Mouse (Mus musculus) lung, embryonic 16.5 days (tissue): ENCODE measurements at regions not wholly inside any gene's neighbourhood (a gene's known extent, or its start where the extent isn't known, plus 50 kb on each side); places are given as distances from the start of the nearest gene placed in this dataset.
"Not testable (repeated sequence)": the region's sequence is repeated elsewhere in the genome, so short reads cannot be mapped to it uniquely, and the experiment has no call there.

ENCODE experiments used
- ATAC-seq: fragments of 200-750 bp; cut with Nextera tagmentation; 2 replicates; pipeline ENCODE4 v1.8.0; 2017; ENCODE audit warnings: low read depth, mild to moderate bottlenecking, moderate library complexity
- H3K27ac ChIP-seq: fragments of 300-500 bp; sonication (generic); 2 replicates; pipeline ENCODE4 v1.5.1; 2014; ENCODE audit warnings: mild to moderate bottlenecking, control low read depth, low read length
- H3K27me3 ChIP-seq: fragments of 300-500 bp; sonication (generic); 2 replicates; pipeline ENCODE4 v1.6.1; 2014; ENCODE audit warnings: low read depth, low read length, mixed read lengths; ENCODE audit not compliant: control insufficient read depth, insufficient read depth
- H3K36me3 ChIP-seq: fragments of 300-500 bp; sonication (generic); 2 replicates; pipeline ENCODE4 v1.6.1; 2014; ENCODE audit warnings: low read length; ENCODE audit not compliant: control insufficient read depth, insufficient read depth
- H3K4me1 ChIP-seq: fragments of 300-500 bp; sonication (generic); replicated peaks from 2 replicates; pipeline ENCODE4 v1.6.1; 2014; ENCODE audit warnings: low read length, mixed read lengths; ENCODE audit not compliant: control insufficient read depth, insufficient read depth
- H3K4me2 ChIP-seq: fragments of 300-500 bp; sonication (generic); 2 replicates; pipeline ENCODE4 v1.6.1; 2014; ENCODE audit warnings: low read depth, low read length, control low read depth
- H3K4me3 ChIP-seq: fragments of 300-500 bp; sonication (generic); 2 replicates; pipeline ENCODE4 v1.5.1; 2014; ENCODE audit warnings: mild to moderate bottlenecking, low read length, control low read depth
- H3K9ac ChIP-seq: fragments of 300-500 bp; sonication (generic); 2 replicates; pipeline ENCODE4 v1.6.1; 2014; ENCODE audit warnings: low read length, control low read depth
- H3K9me3 ChIP-seq: fragments of 300-500 bp; sonication (generic); 2 replicates; pipeline ENCODE4 v1.6.1; 2016; ENCODE audit warnings: low read length; ENCODE audit not compliant: control insufficient read depth
- WGBS: fragments of 180-500 bp; shearing (Covaris S2); extraction: QIAGEN DNeasy Blood & Tissue Kit; methylation state at CpG from one replicate; pipeline ENCODE4 v1.1.7; 2014; 5-methylcytosine and 5-hydroxymethylcytosine counted together

- Histone ChIP-seq H3K27ac (no peak overlapping the region), H3K9ac (no peak overlapping the region), H3K36me3 (no peaks in the 10 kb centered on the region), H3K27me3 (no peaks in the 10 kb centered on the region), H3K4me1 (no peaks in the 10 kb centered on the region), H3K4me2 (no peak overlapping the region), H3K4me3 (no peak overlapping the region), H3K9me3 (no peaks in the 10 kb centered on the region)
- ATAC-seq = 0 out of 2 replicates have a peak, but pooled peaks have one; percentile 17
- 27% methylated on average over 2 of the region's 2 CpGs for WGBS
Measured at GRCm38 (mm10) chr16:51048650-51049049, 457.7 kb upstream of the Ccdc54 start.

DNA sequence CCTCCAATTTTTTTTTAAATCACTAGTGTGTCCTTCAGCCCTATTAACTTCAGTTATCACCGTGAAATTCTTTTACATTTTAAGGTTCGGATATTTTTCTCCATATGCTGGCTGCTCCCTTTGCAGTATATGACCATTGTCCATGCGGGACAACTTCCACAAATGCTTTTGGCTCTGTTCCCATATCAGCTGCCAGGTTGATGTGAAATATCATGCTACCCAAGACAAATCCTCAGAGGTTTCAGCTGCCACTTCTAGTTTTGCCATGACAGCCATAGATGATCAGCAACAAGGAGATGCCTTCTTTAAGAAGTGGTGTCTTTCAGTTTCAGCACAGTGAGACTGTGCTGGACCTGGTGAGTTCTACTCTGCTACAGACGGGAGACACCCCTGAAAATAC lies 457.2 kb upstream of the Ccdc54 start:
- no peaks in the 10 kb centered on the region for H3K9me3 ChIP-seq
- 59% methylated on average over 4 of the region's 4 CpGs for WGBS
- no peak overlapping the region for H3K4me3 ChIP-seq
- ATAC-seq = no peak
- no peaks in the 10 kb centered on the region for H3K4me1 ChIP-seq
- no peak overlapping the region for H3K4me2 ChIP-seq
- H3K27me3 ChIP-seq = no peaks in the 10 kb centered on the region
- no peak overlapping the region for H3K9ac ChIP-seq
- no peak overlapping the region for H3K27ac ChIP-seq
- H3K36me3 ChIP-seq = no peaks in the 10 kb centered on the region

DNA sequence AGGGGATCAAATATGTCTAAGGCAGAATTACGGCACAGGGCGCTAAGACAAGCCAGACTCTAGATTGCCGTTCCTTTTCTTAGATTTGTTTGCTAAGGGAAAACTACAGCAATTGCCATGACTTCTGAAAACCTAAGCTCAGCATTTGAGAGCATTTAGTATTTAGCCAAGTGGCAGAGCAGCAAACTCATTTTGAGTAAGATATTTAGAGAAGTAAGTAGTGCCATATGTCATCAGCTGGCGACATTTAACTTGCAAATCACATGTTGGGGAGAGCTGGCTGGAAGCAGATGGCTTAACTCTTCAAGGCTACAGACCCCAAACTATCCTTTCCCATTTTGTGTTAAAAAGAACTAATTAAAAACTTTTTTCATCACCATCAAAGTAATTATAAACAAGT lies 450.4 kb upstream of the Ccdc54 start:
- no peaks in the 10 kb centered on the region for H3K4me1 ChIP-seq
- WGBS = 85% methylated on average over 4 of the region's 4 CpGs
- no peak overlapping the region for H3K27ac ChIP-seq
- H3K27me3 ChIP-seq = no peaks in the 10 kb centered on the region
- H3K9me3 ChIP-seq = no peaks in the 10 kb centered on the region
- ATAC-seq = no peak
- no peak overlapping the region for H3K4me3 ChIP-seq
- no peaks in the 10 kb centered on the region for H3K36me3 ChIP-seq
- no peak overlapping the region for H3K4me2 ChIP-seq
- H3K9ac ChIP-seq = no peak overlapping the region

- H3K36me3 ChIP-seq = no peaks in the 10 kb centered on the region
- no peak overlapping the region for H3K9ac ChIP-seq
- no peaks in the 10 kb centered on the region for H3K27me3 ChIP-seq
- ATAC-seq = no peak
- no peak overlapping the region for H3K4me2 ChIP-seq
- no peaks in the 10 kb centered on the region for H3K9me3 ChIP-seq
- no peak overlapping the region for H3K4me3 ChIP-seq
- H3K27ac ChIP-seq = no peak overlapping the region
- H3K4me1 ChIP-seq = no peaks in the 10 kb centered on the region
Measured at GRCm38 (mm10) chr16:51002876-51003275, 411.9 kb upstream of the Ccdc54 start.

GRCm38 (mm10) chr16:50964395-50964794 lies 373.4 kb upstream of the Ccdc54 start:
- no peak overlapping the region for H3K9ac ChIP-seq
- 90% methylated on average over 2 of the region's 2 CpGs for WGBS
- no peaks in the 10 kb centered on the region for H3K27me3 ChIP-seq
- H3K9me3 ChIP-seq = no peaks in the 10 kb centered on the region
- ATAC-seq = no peak
- H3K4me3 ChIP-seq = no peak overlapping the region
- no peaks in the 10 kb centered on the region for H3K36me3 ChIP-seq
- no peak overlapping the region for H3K4me2 ChIP-seq
- H3K27ac ChIP-seq = no peak overlapping the region
- H3K4me1 ChIP-seq = no peaks in the 10 kb centered on the region

- no peak overlapping the region for H3K4me3 ChIP-seq
- H3K4me1 ChIP-seq = no peaks in the 10 kb centered on the region
- H3K9me3 ChIP-seq = no peaks in the 10 kb centered on the region
- H3K27me3 ChIP-seq = no peaks in the 10 kb centered on the region
- WGBS = 70% methylated on average over 4 of the region's 4 CpGs
- no peak overlapping the region for H3K9ac ChIP-seq
- H3K36me3 ChIP-seq = no peaks in the 10 kb centered on the region
- no peak for ATAC-seq
- no peak overlapping the region for H3K4me2 ChIP-seq
- H3K27ac ChIP-seq = no peak overlapping the region
Measured at GRCm38 (mm10) chr16:50944091-50944490, 353.1 kb upstream of the Ccdc54 start.

GRCm38 (mm10) chr16:50943581-50943980 lies 352.6 kb upstream of the Ccdc54 start:
- not testable (repeated sequence) for H3K4me3 ChIP-seq, H3K36me3 ChIP-seq, ATAC-seq, H3K9ac ChIP-seq, H3K9me3 ChIP-seq, H3K27ac ChIP-seq, H3K4me1 ChIP-seq, H3K4me2 ChIP-seq, H3K27me3 ChIP-seq
- 84% methylated on average over 6 of the region's 6 CpGs for WGBS

- H3K4me3 ChIP-seq = no peak overlapping the region
- no peaks in the 10 kb centered on the region for H3K4me1 ChIP-seq
- H3K27ac ChIP-seq = no peak overlapping the region
- H3K36me3 ChIP-seq = no peaks in the 10 kb centered on the region
- no peaks in the 10 kb centered on the region for H3K27me3 ChIP-seq
- ATAC-seq = no peak
- no peaks in the 10 kb centered on the region for H3K9me3 ChIP-seq
- no peak overlapping the region for H3K9ac ChIP-seq
- H3K4me2 ChIP-seq = no peak overlapping the region
Measured at GRCm38 (mm10) chr16:50942291-50942690, 351.3 kb upstream of the Ccdc54 start.

- WGBS = 30% methylated on average over 6 of the region's 6 CpGs
- Histone ChIP-seq H3K4me2 (no peak overlapping the region), H3K27ac (no peak overlapping the region), H3K4me3 (no peak overlapping the region), H3K4me1 (no peaks in the 10 kb centered on the region), H3K9me3 (no peaks in the 10 kb centered on the region), H3K9ac (no peak overlapping the region), H3K27me3 (no peaks in the 10 kb centered on the region), H3K36me3 (no peaks in the 10 kb centered on the region)
- no peak for ATAC-seq
Measured at GRCm38 (mm10) chr16:50939316-50939715, 348.4 kb upstream of the Ccdc54 start.

DNA sequence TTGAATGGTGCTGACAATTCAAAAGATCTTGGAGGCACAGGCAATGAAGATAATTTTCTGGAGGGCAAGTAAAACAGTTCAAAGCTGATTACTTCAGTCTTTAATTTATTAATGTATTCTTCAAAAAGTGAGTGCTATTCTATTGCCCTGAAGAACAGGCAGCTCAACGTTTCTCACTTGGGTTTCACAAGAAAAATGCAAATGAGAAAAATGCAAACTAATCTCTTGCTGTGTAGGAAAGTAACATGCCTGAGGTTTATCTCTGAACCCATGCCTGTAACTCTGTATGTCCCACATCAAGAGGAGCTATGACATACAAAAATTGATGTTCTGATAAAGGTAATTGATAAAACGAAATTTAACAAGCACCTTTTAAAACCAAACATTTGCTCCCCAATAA lies 316.8 kb upstream of the Ccdc54 start:
- 44% methylated on average over 2 of the region's 2 CpGs for WGBS
- no peaks in the 10 kb centered on the region for H3K9me3 ChIP-seq
- H3K9ac ChIP-seq = no peak overlapping the region
- no peaks in the 10 kb centered on the region for H3K36me3 ChIP-seq
- no peak overlapping the region for H3K4me3 ChIP-seq
- no peak overlapping the region for H3K4me2 ChIP-seq
- no peak overlapping the region for H3K27ac ChIP-seq
- ATAC-seq = no peak
- H3K4me1 ChIP-seq = no peaks in the 10 kb centered on the region
- no peaks in the 10 kb centered on the region for H3K27me3 ChIP-seq
